11 mouse cellular contexts compared by ENCODE assay signal in the genomic region with DNA sequence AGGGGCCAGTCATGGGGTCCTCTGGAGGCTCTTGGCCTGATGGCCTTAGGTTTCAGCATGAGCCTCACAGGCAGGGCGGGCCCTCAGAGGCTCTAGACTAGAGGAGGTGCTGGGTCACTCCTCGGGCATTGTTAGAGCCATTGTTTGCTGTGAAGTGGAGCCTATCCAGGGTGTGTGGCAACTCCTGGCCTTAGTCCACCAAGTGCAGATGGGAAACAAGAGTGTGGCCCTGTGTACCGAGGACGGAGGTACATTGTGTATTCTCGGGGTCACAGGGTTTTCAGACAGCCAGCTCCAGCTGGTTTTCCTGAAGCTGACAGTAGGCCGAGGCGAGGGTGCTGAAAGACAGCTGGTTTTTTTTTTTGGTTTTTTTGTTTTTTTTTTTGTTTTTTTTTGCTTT. TPM values are rescaled to one million over a fixed set of nuclear protein-coding genes. Genes with fewer than 3 reads are reported as not detected.
DNase-seq lines count a peak whose midpoint lies in the region; ATAC-seq and TF ChIP-seq lines count a peak whose summit lies in the region.
"Had no signal": no experiment of that assay in that cellular context is flagged by ENCODE, and none has a peak within 500 bp of the region (broad histone marks: within the 10 kb centered on the region; RNA-seq: fewer than 3 reads in every experiment).

No protein-coding gene starts in this region.

- peak; percentile 73 for DNase-seq in cerebellum, adult 11-12 months
- DNase-seq in cerebellum, postnatal 4 days (ENCODE audit: low spot score in 2 of 2) = no peak
- DNase-seq in layer of hippocampus, adult 11-12 months (ENCODE audit: low spot score) = peak; percentile 78
- DNase-seq in layer of hippocampus, adult 9-10 months (ENCODE audit: low spot score) = no peak
- DNase-seq in brain, adult 2 months (ENCODE audit: low read depth, low spot score) = peak; percentile 92
- DNase-seq in lung, embryonic 14.5 days = peak; percentile 82
- DNase-seq in urinary bladder, adult 18-20 months (ENCODE audit: low spot score in 2 of 2) = no peak
- DNase-seq: adrenal gland, adult 8-10 months; heart, postnatal 4 days had no signal

- no peak overlapping the region for H3K4me3 ChIP-seq in lung, embryonic 14.5 days (ENCODE audit: low read depth, low read length)
- H3K4me3 ChIP-seq in kidney, embryonic 15.5 days (replicated peaks) = no peak overlapping the region
- H3K4me3 ChIP-seq: myocyte had no signal

- peaks cover 15% of the 10 kb centered on the region for H3K4me1 ChIP-seq in lung, embryonic 14.5 days (ENCODE audit: insufficient read depth)
- H3K4me1 ChIP-seq in kidney, embryonic 15.5 days = peaks cover 20% of the 10 kb centered on the region

- H3K9me3 ChIP-seq in lung, embryonic 14.5 days (ENCODE audit: low read depth, low read length) = no peaks in the 10 kb centered on the region
- no peaks in the 10 kb centered on the region for H3K9me3 ChIP-seq in kidney, embryonic 15.5 days (replicated peaks)

- peak overlapping the region; percentile 26; the same call in 1 of the 2 replicates for H3K27ac ChIP-seq in lung, embryonic 14.5 days (ENCODE audit: low read depth)
- no peak overlapping the region for H3K27ac ChIP-seq in kidney, embryonic 15.5 days

- no peaks in the 10 kb centered on the region for H3K27me3 ChIP-seq in lung, embryonic 14.5 days (ENCODE audit: insufficient read depth, low read length)
- H3K27me3 ChIP-seq in kidney, embryonic 15.5 days = 0 out of 2 replicates have a peak, but pooled peaks cover 2% of the 10 kb centered on the region

- no peak overlapping the region for H3K9ac ChIP-seq in lung, embryonic 14.5 days
- no peak overlapping the region for H3K9ac ChIP-seq in kidney, embryonic 15.5 days

- no peak overlapping the region for H3K4me2 ChIP-seq in lung, embryonic 14.5 days
- no peak overlapping the region for H3K4me2 ChIP-seq in kidney, embryonic 15.5 days

- peaks cover 52% of the 10 kb centered on the region for H3K36me3 ChIP-seq in lung, embryonic 14.5 days (ENCODE audit: insufficient read depth)
- H3K36me3 ChIP-seq in kidney, embryonic 15.5 days = peaks cover 70% of the 10 kb centered on the region

- WGBS in lung, embryonic 14.5 days = 35% methylated on average over 7 of the region's 7 CpGs
- WGBS in kidney, embryonic 15.5 days = 74% methylated on average over 7 of the region's 7 CpGs

- no peak for TF ChIP-seq CTCF in lung, embryonic 14.5 days (IDR thresholded peaks at IDR 0.05; ENCODE audit: low read depth)

- ATAC-seq in lung, embryonic 14.5 days (ENCODE audit: insufficient read depth) = peak; percentile 54
- no peak for ATAC-seq in kidney, embryonic 15.5 days (replicated peaks; ENCODE audit: low FRiP score)

RNA-seq across cellular contexts. Expression of a gene that starts 18.0 kb away (rescaled TPM):
- polyA plus RNA-seq in lung, embryonic 14.5 days (2014; fragmentation: Nextera tagmentation; extraction: Ambion mirVana) = 45.9 and 51.8 TPM in 2 replicates
- polyA plus RNA-seq in kidney, embryonic 15.5 days (2015; fragmentation: Nextera tagmentation; extraction: Ambion mirVana) = 42.0 and 45.5 TPM in 2 replicates

RNA-seq across cellular contexts. Expression of a gene that starts 18.8 kb away (rescaled TPM):
- polyA plus RNA-seq in lung, embryonic 14.5 days (2014; fragmentation: Nextera tagmentation; extraction: Ambion mirVana) = 83.2 and 86.4 TPM in 2 replicates
- 45.3 and 49.8 TPM in 2 replicates for polyA plus RNA-seq in kidney, embryonic 15.5 days (2015; fragmentation: Nextera tagmentation; extraction: Ambion mirVana)

RNA-seq across cellular contexts. Expression of a gene that starts 30.0 kb away (rescaled TPM):
- 86.4 and 88.6 TPM in 2 replicates for polyA plus RNA-seq in lung, embryonic 14.5 days (2014; fragmentation: Nextera tagmentation; extraction: Ambion mirVana)
- 102 and 105 TPM in 2 replicates for polyA plus RNA-seq in kidney, embryonic 15.5 days (2015; fragmentation: Nextera tagmentation; extraction: Ambion mirVana)

Comparison
In these comparisons a context has a peak if more than half of its experiments do, and no peak if none do; other contexts are left out.
1. DNase-seq: peak in cerebellum, adult 11-12 months (single experiment), layer of hippocampus, adult 11-12 months (single experiment), brain, adult 2 months (single experiment) and lung, embryonic 14.5 days (single experiment); none in cerebellum, postnatal 4 days (0 of 2), layer of hippocampus, adult 9-10 months (single experiment) and urinary bladder, adult 18-20 months (0 of 2).